Mouse (Mus musculus) right cerebral cortex, postnatal 36 days (tissue): ENCODE data around the gene Arap2.

Source experiments
- DNase-seq, 2 experiments: peaks; one replicate each; pipeline ENCODE4 v3.0.0; 2022; ENCODE audit warnings: low spot score in 2 of 2, mixed read lengths in 1 of 2

Arap2 gene

GRCm38 (mm10) chr5:62636341-62636740, 129.6 kb downstream of the Arap2 start:
- DNase-seq, result no peak

- no peak for DNase-seq
Measured at GRCm38 (mm10) chr5:62628901-62629300, 137.1 kb downstream of the Arap2 start.

- DNase-seq, result no peak
Measured at GRCm38 (mm10) chr5:62622848-62623479, 143.0 kb downstream of the Arap2 start.

GRCm38 (mm10) chr5:62618286-62618685, 147.7 kb downstream of the Arap2 start:
- no peak for DNase-seq

DNA sequence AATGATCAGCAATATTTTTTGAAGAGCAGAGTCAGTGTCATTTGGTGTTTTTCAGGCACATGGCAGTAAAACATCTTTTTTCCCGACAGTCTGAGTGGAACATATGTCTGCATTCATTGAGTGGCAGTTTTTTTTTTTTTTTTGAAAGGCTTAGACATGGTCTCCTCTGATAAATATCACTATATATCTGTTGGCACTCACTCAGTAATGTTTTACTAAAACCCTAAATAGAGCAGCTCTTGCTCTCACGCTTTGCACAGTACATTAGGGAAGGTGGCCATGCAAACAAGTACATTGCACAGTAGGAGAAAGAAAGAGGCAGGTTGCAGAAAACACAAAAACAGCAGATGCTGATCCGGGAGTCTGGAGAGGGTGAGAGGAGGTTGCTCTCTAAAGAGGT, 154.0 kb downstream of the Arap2 start:
- DNase-seq, result no peak

DNA sequence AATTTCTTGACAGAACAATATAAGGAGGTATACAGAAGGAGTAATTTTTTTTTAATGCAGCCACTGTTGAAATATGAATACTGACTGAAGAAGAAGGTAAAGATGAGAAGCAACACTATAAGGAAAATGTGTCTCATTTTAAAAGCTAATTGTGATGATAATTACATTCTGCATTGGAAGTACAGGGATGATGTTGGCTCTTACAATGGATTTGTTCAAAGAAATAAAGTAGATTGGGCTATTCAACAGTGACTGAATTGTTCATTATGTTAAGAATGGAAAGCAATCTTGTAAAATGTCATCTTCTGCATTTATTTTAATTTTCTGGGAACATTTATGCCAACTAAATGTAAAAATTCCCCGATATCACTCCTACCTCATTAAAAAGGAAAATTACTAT, 178.6 kb downstream of the Arap2 start:
- DNase-seq, result no peak

- DNase-seq, result no peak
Measured at GRCm38 (mm10) chr5:62582643-62583042, 183.3 kb downstream of the Arap2 start.

DNA sequence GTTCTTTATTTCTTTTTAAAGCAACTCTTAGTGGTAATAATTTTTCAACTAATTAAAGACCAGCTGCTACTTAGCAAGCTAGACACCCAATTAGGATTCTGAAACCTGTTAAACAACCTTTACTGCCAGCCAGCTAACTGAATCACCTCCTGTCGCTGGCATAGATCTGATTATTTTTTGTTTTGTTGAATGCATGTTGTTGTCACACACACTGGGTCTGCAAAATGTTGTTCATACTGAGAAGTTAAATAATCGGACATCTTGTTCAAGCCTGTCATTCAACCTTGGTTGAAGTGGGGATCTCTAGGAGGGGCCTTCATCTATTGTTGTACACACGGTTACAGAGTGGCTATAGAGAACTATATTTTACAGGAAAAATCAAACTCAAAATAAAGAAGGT, 184.3 kb downstream of the Arap2 start:
- DNase-seq, result no peak

GRCm38 (mm10) chr5:62574336-62574844, 191.6 kb downstream of the Arap2 start:
- no peak for DNase-seq
